Mouse (Mus musculus) thymus, postnatal 4 days (tissue): ENCODE data around the gene Aff3.

Experiments used
- DNase-seq: peaks from one replicate; pipeline ENCODE4 v3.0.0; 2021

Gene Aff3

DNA sequence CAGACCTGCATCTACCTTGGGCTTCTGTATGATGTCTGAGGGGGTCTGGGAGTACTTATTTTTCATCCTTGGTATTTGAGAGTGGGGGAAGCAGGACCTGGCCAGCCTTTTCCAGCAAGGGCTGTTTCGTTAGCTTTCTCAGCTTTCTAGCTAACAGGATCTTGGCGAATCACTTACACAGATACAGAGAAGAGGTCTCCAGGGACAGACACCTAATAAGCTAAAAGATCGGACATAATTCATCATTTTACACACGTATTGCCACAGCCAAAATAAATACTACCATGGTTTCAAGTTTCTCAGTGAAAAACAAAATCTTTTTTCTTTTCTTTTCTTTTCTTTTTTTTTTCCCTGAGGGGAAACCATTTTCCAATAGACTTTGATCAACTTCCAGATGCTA is 354.7 kb downstream of the Aff3 start:
- DNase-seq, result no peak

DNA sequence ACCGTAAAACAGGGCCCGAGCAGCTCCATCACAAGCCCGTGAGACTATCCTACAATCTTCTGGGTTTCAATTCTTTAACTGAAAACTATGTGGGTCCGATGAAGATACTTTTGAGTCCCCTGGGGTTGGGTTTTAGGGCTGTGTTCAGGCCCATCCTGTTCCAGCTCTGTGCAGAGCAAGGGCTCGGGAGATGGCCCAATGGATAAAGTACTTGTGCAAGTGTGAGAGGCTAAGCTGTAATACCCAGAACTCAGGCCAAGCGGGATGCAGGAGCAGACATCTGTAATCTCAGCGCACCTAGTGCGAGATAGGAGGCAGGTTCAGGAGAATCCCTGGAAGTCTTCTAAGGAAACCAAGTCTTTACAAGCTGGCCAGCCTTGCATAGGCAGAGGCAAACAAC is 355.4 kb downstream of the Aff3 start:
- no peak for DNase-seq

DNA sequence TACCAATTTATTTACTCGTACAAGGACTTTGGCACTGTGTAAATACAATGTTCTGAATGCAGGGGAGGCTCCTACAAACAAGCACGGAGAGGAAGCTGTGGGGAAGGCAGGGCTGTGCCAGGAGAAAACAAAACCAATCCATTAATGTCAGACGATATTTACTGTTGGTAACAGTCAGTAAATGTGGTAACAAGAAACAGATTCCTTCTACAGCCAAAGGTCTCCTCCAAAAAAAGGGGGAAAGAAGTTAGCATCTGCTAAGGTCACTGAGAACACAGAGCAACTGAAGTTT is 356.1 kb downstream of the Aff3 start:
- DNase-seq, result no peak

GRCm38 (mm10) chr1:38307821-38308704 is 356.7 kb downstream of the Aff3 start:
- DNase-seq, result no peak

DNA sequence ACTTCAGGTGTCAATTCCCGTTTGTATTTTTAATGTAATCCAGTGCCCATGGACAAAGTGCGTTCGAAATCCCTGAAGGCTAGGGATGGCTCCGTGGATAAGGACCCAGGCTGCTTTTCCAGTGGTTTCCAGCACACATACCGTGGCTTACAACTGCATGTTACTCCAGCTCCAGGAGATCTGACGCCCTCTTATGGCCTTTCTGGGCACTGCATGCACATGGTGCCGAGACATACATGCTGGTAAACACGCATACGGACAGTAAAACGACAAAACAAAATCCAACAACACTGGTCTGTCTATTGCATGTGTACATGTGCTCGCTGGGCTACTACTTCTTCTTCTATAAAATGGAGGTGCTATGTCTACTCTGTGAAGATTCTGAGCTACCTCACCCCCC is 357.5 kb downstream of the Aff3 start:
- DNase-seq, result peak; percentile 26

GRCm38 (mm10) chr1:38306146-38306545 is 358.6 kb downstream of the Aff3 start:
- no peak for DNase-seq

GRCm38 (mm10) chr1:38304376-38304775 is 360.4 kb downstream of the Aff3 start:
- DNase-seq, result no peak

DNA sequence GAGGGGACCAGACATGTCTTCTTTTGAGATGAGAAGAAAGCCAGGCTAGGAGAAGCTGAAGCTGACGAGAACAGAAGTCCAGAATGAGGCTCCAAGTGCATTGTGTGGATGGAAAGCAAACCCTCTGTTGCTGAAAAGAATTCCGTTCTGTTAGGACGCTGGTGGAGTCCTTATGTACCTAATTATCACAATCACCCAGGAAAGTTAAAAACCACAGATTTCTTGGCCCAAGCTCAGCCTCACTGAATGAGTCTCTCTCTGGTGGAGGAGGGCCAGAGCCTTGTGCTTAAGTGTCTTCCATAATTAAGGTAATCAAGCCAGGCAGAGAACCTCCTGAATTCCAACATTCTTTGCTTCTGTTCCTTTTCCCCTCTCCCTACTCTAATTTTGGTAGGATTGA is 366.5 kb downstream of the Aff3 start:
- no peak for DNase-seq

DNA sequence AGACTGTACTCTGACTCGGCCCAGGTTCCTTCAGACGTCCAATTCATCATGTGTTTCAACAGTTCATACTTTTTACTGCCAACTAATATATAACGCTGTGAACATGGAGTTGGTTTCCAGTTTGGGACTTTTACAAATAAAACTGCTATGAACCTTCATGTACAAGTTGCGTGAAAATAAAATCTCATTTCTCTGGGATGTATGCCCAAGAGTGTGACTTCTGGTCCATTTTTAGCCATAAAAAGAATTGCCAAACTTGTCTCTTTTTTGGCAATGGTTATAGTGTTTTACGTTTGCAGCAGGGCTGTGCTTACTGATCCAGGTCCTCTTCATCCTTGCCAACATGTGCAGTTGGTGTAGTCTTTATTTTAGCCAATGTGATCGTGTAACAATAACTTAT is 369.8 kb downstream of the Aff3 start:
- DNase-seq, result no peak

DNA sequence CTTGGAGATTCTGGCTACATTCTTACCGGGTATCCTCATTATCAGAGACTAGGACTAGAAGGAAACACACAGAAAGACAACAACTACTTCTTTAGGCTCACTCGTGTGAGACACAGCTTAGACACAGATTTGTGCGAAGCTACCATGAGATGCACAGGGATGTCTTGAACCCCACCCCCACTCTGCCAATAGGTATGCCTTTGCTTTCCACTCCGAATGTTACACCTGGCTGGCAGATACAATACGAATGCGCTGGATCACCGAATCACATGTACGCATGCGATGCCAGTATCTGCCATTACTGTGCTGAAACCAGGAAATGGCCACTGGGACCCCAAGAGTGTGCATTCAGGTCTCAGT is 370.4 kb downstream of the Aff3 start:
- DNase-seq, result no peak

DNA sequence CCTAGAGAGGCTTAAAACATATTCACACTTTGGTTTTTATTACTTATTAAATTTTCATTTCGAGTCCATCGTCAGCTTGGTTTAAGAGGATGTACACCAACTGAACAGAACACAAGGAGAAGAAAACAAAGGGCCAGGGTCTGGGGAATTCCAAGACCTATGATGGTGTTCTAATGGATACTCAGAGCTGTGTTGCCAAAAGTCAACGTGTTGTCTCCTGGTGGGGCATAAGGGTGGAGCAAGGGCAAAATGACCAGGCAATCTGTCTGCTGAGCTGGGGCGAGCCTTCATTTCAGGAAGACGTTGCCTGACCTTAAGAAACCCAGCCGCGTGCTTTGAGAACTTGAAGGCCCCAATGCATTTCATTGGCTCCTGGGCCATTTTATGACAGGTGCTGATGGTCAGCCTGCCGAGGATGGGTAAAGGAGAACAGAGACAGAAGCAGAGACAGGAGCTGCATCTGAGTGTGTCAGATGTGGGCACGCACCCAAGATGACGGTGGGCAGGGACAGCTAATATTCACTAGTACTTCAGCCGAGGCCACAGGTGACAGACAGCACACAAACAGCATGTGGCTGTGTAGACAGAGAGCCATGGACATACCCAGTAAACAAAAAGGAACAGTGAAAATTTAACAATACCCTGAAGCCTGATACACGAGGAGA is 371.0 kb downstream of the Aff3 start:
- no peak for DNase-seq

DNA sequence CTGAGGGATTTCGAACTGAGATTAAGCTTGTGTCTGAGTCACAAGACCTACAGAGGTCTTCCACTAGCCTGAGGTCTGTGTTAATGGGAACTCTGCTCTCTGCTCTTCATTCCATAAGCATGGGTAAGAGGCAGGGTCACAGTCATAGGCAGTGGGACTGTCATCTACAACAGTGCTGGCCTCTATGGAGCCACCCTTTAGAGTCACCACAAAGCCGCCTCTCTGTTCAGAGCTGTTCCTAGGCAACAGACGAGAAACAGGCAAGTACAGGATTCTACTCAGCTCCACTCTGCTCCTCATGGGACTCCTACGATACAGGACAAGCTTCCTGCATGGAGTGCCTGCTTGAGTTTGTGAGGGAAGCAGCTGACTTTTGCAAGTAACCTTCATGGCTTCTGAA is 371.9 kb downstream of the Aff3 start:
- DNase-seq, result no peak

GRCm38 (mm10) chr1:38291915-38292314 is 372.8 kb downstream of the Aff3 start:
- DNase-seq, result no peak

GRCm38 (mm10) chr1:38291497-38291896 is 373.3 kb downstream of the Aff3 start:
- DNase-seq, result no peak

DNA sequence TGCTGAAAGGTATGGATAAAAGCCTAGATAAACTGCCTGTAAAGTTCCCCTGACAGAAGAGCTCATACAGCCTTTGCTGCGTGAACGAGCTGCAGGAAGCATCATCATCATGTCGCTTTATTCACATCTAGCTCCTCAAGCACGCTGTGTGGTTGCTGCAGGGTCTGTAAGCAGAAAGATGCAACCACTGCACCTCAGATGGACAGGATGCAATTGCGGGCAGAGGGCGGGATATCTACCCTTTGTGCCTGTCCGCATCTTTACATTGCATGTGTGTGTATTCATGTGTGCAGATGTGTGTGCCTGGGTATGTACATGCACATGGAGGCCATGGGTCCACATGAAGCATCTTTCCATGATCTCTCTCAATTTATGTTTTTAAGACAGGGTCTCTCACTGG is 373.9 kb downstream of the Aff3 start:
- no peak for DNase-seq

GRCm38 (mm10) chr1:38289891-38290290 is 374.9 kb downstream of the Aff3 start:
- no peak for DNase-seq

DNA sequence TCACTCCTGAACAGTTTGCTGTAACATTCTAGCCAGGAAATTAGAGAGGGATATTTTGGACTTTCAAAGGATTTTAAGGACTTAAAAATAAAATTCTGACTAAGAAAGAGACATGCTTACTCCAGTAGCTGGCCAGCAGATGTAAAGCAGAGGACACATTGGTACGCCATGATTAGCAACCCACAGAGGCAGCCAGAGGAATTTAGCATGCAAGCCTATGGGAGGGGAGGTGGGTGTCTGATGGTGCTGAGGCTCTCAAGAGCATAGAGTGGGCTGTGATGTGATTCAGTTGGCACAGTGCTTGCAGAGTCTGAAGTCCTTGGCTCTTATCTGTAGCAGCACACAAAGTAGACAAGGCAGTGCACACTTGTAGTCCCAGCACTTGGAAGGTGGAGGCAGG is 376.0 kb downstream of the Aff3 start:
- no peak for DNase-seq

- no peak for DNase-seq
Measured at GRCm38 (mm10) chr1:38286551-38286950, 378.2 kb downstream of the Aff3 start.

DNA sequence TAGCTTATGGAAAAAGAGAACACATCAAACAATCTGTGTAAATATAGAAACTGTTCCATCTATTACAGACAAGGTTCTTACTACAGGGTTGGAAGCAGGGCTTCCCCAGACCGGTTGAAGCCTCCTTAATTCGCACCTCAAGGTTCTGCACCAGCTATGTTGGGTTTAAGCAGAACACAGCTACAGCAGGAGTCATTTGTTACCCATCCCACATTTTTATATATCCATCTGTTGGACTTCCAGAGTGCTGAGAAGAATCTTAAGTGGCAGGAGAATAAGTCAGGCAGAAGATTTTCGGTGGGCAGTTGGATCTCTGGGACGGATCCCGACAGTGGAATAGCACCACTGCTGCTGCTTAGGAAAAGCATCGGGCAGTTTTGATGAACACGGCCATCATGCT is 384.2 kb downstream of the Aff3 start:
- no peak for DNase-seq

DNA sequence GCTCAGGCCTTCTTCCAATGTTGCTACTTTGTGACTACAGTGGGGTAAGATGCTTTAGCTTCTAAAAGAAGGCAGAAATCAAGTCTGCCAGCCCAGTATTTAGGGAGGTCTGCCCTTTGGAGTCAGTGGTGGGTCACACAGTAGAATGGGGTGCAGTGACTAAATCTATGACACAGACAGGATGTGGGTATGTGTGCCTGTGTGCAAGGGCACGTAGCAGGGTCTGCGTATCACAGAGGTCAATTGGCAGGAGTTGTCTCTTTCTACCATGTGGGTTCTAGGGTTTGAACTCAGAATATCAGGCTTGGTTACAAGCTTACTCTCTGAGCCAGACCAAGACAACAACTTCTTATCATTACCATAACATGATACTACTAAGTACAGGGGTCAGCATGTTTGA is 393.4 kb downstream of the Aff3 start:
- DNase-seq, result no peak

- DNase-seq, result no peak
Measured at GRCm38 (mm10) chr1:38268246-38269042, 396.3 kb downstream of the Aff3 start.

DNA sequence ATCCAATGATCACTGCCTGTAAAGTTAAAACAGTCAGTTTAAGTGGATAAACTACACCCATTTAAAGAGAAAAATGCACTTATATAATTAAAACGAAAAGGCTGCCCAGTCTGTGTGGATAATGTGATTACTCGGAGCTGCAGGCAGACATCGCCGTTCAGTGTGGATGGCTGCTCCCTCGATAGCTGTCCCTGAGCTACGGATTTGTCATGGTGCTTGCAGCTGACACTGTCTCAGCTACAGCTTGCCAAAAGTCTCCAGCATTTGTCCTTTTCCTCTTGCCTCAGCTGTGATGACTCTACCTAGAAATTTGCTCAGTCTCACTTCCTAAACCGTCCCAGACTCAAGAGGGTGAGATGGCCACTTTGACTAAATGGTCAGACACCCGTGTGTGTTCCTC is 401.5 kb downstream of the Aff3 start:
- no peak for DNase-seq

DNA sequence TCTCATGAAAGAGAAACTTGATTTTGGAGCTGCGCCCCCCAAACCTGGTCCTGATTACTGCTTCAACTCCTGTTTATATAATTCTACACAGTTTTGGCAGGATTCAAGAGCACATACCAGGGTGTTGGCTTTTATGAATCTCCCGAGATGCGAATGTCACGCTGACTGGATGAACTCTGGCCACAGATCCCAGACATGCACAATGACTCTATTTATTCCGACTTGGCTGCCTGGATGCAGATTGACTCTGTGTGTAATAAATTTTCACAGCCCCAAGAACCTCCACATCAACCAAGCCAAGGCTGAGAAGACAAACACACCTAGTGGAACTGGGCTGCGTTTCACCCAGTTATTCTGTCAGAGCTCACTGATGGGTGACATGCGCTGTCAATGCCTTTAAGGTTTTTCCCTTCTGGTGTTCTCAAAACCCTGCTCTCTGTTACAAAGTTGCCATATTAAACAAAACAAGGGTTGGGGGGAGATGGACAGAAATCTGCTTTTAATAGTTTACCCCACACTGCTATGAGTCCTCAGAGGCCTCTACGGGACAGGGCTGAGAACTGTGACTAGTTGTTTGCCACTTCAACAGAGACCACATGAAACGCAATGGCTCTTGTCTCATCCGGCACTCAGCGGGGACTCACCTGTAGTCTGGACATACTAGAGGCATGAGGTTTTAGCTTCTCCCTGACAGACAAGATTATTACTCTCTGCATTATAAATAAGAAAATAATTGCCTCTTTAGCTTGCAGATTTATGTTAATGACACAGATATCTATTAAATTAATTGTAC is 402.2 kb downstream of the Aff3 start:
- no peak for DNase-seq
